ENCODE assay signal across 22 mouse cellular contexts in genomic region chr4:35169571-35170125, GRCm38 (mm10). TPM values are rescaled to one million over a fixed set of nuclear protein-coding genes. Genes with fewer than 3 reads are reported as not detected.
DNase-seq lines count a peak whose midpoint lies in the region; ATAC-seq and TF ChIP-seq lines count a peak whose summit lies in the region.
"Had no signal": no experiment of that assay in that cellular context is flagged by ENCODE, and none has a peak within 500 bp of the region (broad histone marks: within the 10 kb centered on the region; RNA-seq: fewer than 3 reads in every experiment).

No protein-coding gene starts in this region.

- H3K4me2 ChIP-seq in forebrain, embryonic 16.5 days (ENCODE audit: low read length), result peak overlapping the region; percentile 9; the same call in 1 of the 2 replicates
- H3K4me2 ChIP-seq in forebrain, embryonic 12.5 days, result no peak overlapping the region
- no peak overlapping the region for H3K4me2 ChIP-seq in limb, embryonic 14.5 days (replicated peaks; ENCODE audit: low read depth, low read length, severe bottlenecking)
- H3K4me2 ChIP-seq: liver, embryonic 11.5 days; neural tube, embryonic 12.5 days had no signal

- no peaks in the 10 kb centered on the region for H3K9me3 ChIP-seq in forebrain, embryonic 16.5 days (ENCODE audit: control insufficient read depth, low read length)
- no peaks in the 10 kb centered on the region for H3K9me3 ChIP-seq in forebrain, embryonic 12.5 days
- no peaks in the 10 kb centered on the region for H3K9me3 ChIP-seq in limb, embryonic 14.5 days (ENCODE audit: control insufficient read depth, low read length)
- no peaks in the 10 kb centered on the region for H3K9me3 ChIP-seq in limb, embryonic 10.5 days (replicated peaks)
- H3K9me3 ChIP-seq: neural tube, embryonic 12.5 days had no signal

- H3K27me3 ChIP-seq in forebrain, embryonic 16.5 days (replicated peaks; ENCODE audit: control insufficient read depth, insufficient read depth, low read length), result no peaks in the 10 kb centered on the region
- no peaks in the 10 kb centered on the region for H3K27me3 ChIP-seq in forebrain, embryonic 12.5 days
- no peaks in the 10 kb centered on the region for H3K27me3 ChIP-seq in limb, embryonic 14.5 days (ENCODE audit: control insufficient read depth, insufficient read depth, low read length)
- no peaks in the 10 kb centered on the region for H3K27me3 ChIP-seq in limb, embryonic 10.5 days (ENCODE audit: low read depth, poor library complexity, severe bottlenecking)
- H3K27me3 ChIP-seq: neural tube, embryonic 12.5 days had no signal

- H3K9ac ChIP-seq in forebrain, embryonic 16.5 days (replicated peaks; ENCODE audit: low read depth, low read length), result no peak overlapping the region; the same call in 1 of the 2 replicates
- no peak overlapping the region for H3K9ac ChIP-seq in forebrain, embryonic 12.5 days
- H3K9ac ChIP-seq in limb, embryonic 14.5 days (ENCODE audit: low read depth, low read length, severe bottlenecking), result no peak overlapping the region
- H3K9ac ChIP-seq: neural tube, embryonic 12.5 days had no signal

- H3K4me1 ChIP-seq in forebrain, embryonic 16.5 days (replicated peaks; ENCODE audit: control insufficient read depth, insufficient read depth, low read length), result peaks cover 7% of the 10 kb centered on the region; the same call in 1 of the 2 replicates
- no peaks in the 10 kb centered on the region for H3K4me1 ChIP-seq in forebrain, embryonic 12.5 days
- no peaks in the 10 kb centered on the region for H3K4me1 ChIP-seq in limb, embryonic 14.5 days (ENCODE audit: control insufficient read depth, insufficient read depth, low read length)
- peaks cover 5% of the 10 kb centered on the region; the same call in 1 of the 2 replicates for H3K4me1 ChIP-seq in limb, embryonic 10.5 days
- H3K4me1 ChIP-seq: neural tube, embryonic 12.5 days had no signal

- H3K27ac ChIP-seq in forebrain, embryonic 16.5 days (ENCODE audit: low read length), result no peak overlapping the region
- no peak overlapping the region for H3K27ac ChIP-seq in forebrain, embryonic 12.5 days
- H3K27ac ChIP-seq in limb, embryonic 14.5 days (replicated peaks; ENCODE audit: low read depth, low read length), result no peak overlapping the region
- H3K27ac ChIP-seq in limb, embryonic 10.5 days, result no peak overlapping the region
- H3K27ac ChIP-seq: neural tube, embryonic 12.5 days had no signal

- ATAC-seq in forebrain, embryonic 16.5 days, result peak; percentile 47; the same call in 1 of the 2 replicates
- no peak for ATAC-seq in forebrain, embryonic 12.5 days (ENCODE audit: low FRiP score)
- no peak for ATAC-seq in limb, embryonic 14.5 days (ENCODE audit: low FRiP score, low read depth)
- ATAC-seq in megakaryocyte, adult 5-6 weeks (ENCODE audit: poor library complexity, severe bottlenecking), result no peak
- ATAC-seq: inflammation-experienced regulatory T-cells, adult 6 months had no signal

- H3K36me3 ChIP-seq in forebrain, embryonic 16.5 days (ENCODE audit: control insufficient read depth, insufficient read depth), result no peaks in the 10 kb centered on the region
- H3K36me3 ChIP-seq in forebrain, embryonic 12.5 days (replicated peaks), result no peaks in the 10 kb centered on the region
- H3K36me3 ChIP-seq in limb, embryonic 14.5 days (ENCODE audit: control insufficient read depth, insufficient read depth, low read length), result no peaks in the 10 kb centered on the region
- H3K36me3 ChIP-seq in limb, embryonic 10.5 days, result no peaks in the 10 kb centered on the region
- H3K36me3 ChIP-seq: neural tube, embryonic 12.5 days had no signal

- DNase-seq in limb, embryonic 14.5 days (ENCODE audit: low spot score), result peak; percentile 46
- no peak for DNase-seq in limb, embryonic 10.5 days (ENCODE audit: low spot score)
- peak; percentile 62 for DNase-seq in 3T3-L1 (ENCODE audit: low read depth, low spot score)
- peak; percentile 19 for DNase-seq in brain, adult 2 months (ENCODE audit: low read depth, low spot score)
- DNase-seq in adrenal gland, adult (ENCODE audit: inconsistent age in 2 of 2, low spot score in 1 of 2), result no peak
- DNase-seq: adrenal gland, postnatal 25 days; cerebellum, postnatal 36 days; heart, adult 11 months; kidney, postnatal 10 days; lung, postnatal 4 days; right cerebral cortex, postnatal 25 days; thymus, adult 2 months had no signal

- TF ChIP-seq POLR2A in limb, embryonic 14.5 days (IDR thresholded peaks at IDR 0.05; ENCODE audit: borderline replicate concordance, extremely low read depth, insufficient read depth, insufficient read length), result no peak

- 47% methylated on average over 13 of the region's 13 CpGs for WGBS in forebrain, embryonic 16.5 days
- WGBS in forebrain, embryonic 12.5 days, result 85% methylated on average over 13 of the region's 13 CpGs
- WGBS in limb, embryonic 14.5 days, result 77% methylated on average over 13 of the region's 13 CpGs
- 91% methylated on average over 13 of the region's 13 CpGs for WGBS in limb, embryonic 10.5 days

- no peak overlapping the region for H3K4me3 ChIP-seq in forebrain, embryonic 16.5 days (replicated peaks; ENCODE audit: low read length)
- no peak overlapping the region for H3K4me3 ChIP-seq in forebrain, embryonic 12.5 days (replicated peaks)
- no peak overlapping the region for H3K4me3 ChIP-seq in limb, embryonic 14.5 days (replicated peaks; ENCODE audit: low read length)
- H3K4me3 ChIP-seq in limb, embryonic 10.5 days, result no peak overlapping the region
- H3K4me3 ChIP-seq: neural tube, embryonic 12.5 days had no signal

RNA-seq across cellular contexts. Expression of gene Mob3b, which starts 12.4 kb away (rescaled TPM):
- polyA plus RNA-seq in forebrain, embryonic 16.5 days (2015; fragmentation: Nextera tagmentation; extraction: Ambion mirVana), result 4.3 and 4.6 TPM in 2 replicates
- polyA plus RNA-seq in forebrain, embryonic 12.5 days (2016; fragmentation: Nextera tagmentation; extraction: Ambion mirVana), result 18.2 and 20.7 TPM in 2 replicates
- polyA plus RNA-seq in limb, embryonic 14.5 days (2012; rRNA removed), result 3.3 and 4.0 TPM in 2 replicates
- polyA plus RNA-seq in limb, embryonic 14.5 days (2014; fragmentation: Nextera tagmentation; extraction: Ambion mirVana), result 7.8 and 10.5 TPM in 2 replicates
- polyA plus RNA-seq in limb, embryonic 10.5 days (2016; fragmentation: Nextera tagmentation; extraction: Ambion mirVana), result 13.1 and 14.1 TPM in 2 replicates
- 24.1 TPM in 2 replicates for total RNA-seq in megakaryocyte, adult 5-6 weeks (2015)
- 12.4 and 15.4 TPM in 2 replicates for total RNA-seq in megakaryocyte, adult 5-6 weeks (2017)

RNA-seq across cellular contexts. Expression of gene Ifnk, which starts 17.8 kb away (rescaled TPM):
- polyA plus RNA-seq in forebrain, embryonic 16.5 days (2015; fragmentation: Nextera tagmentation; extraction: Ambion mirVana), result 0.27 TPM in 1 of 2 replicates, not detected in the other
- polyA plus RNA-seq in forebrain, embryonic 12.5 days (2016; fragmentation: Nextera tagmentation; extraction: Ambion mirVana), result 0.35 and 0.41 TPM in 2 replicates
- not detected in 2 replicates for polyA plus RNA-seq in limb, embryonic 14.5 days (2012; rRNA removed)
- polyA plus RNA-seq in limb, embryonic 14.5 days (2014; fragmentation: Nextera tagmentation; extraction: Ambion mirVana), result 0.69 TPM in 1 of 2 replicates, not detected in the other
- 0.49 and 0.58 TPM in 2 replicates for polyA plus RNA-seq in limb, embryonic 10.5 days (2016; fragmentation: Nextera tagmentation; extraction: Ambion mirVana)
- total RNA-seq in megakaryocyte, adult 5-6 weeks (2015), result not detected in 2 replicates
- total RNA-seq in megakaryocyte, adult 5-6 weeks (2017), result not detected in 2 replicates
- total RNA-seq: adrenal gland, postnatal 25 days; ES-E14; hematopoietic stem cell, adult 5-6 weeks; left cerebral cortex, postnatal 10 days had no signal
- polyA plus RNA-seq: heart, embryonic 14.5 days; inflammation-experienced regulatory T-cells, adult 6 months; liver, embryonic 11.5 days; neural tube, embryonic 12.5 days; thymus, adult 2 months had no signal

RNA-seq across cellular contexts. Expression of gene C9orf72, which starts 56.3 kb away (rescaled TPM):
- polyA plus RNA-seq in forebrain, embryonic 16.5 days (2015; fragmentation: Nextera tagmentation; extraction: Ambion mirVana), result 49.1 and 50.2 TPM in 2 replicates
- polyA plus RNA-seq in forebrain, embryonic 12.5 days (2016; fragmentation: Nextera tagmentation; extraction: Ambion mirVana), result 27.4 and 28.4 TPM in 2 replicates
- 12.7 and 13.3 TPM in 2 replicates for polyA plus RNA-seq in limb, embryonic 14.5 days (2012; rRNA removed)
- polyA plus RNA-seq in limb, embryonic 14.5 days (2014; fragmentation: Nextera tagmentation; extraction: Ambion mirVana), result 11.4 and 14.0 TPM in 2 replicates
- 9.9 and 11.8 TPM in 2 replicates for polyA plus RNA-seq in limb, embryonic 10.5 days (2016; fragmentation: Nextera tagmentation; extraction: Ambion mirVana)
- total RNA-seq in megakaryocyte, adult 5-6 weeks (2015), result 21.9 and 25.4 TPM in 2 replicates
- 17.9 and 22.0 TPM in 2 replicates for total RNA-seq in megakaryocyte, adult 5-6 weeks (2017)

Comparison
In these comparisons a context has a peak if more than half of its experiments do, and no peak if none do; other contexts are left out.
1. DNase-seq: peak in limb, embryonic 14.5 days (single experiment), 3T3-L1 (single experiment) and brain, adult 2 months (single experiment); none in limb, embryonic 10.5 days (single experiment) and adrenal gland, adult (0 of 2).